Mouse (Mus musculus): ENCODE measurements around the gene Ikbkg. TPM values are rescaled to one million over a fixed set of nuclear protein-coding genes. Genes with fewer than 3 reads are reported as not detected.
A peak's percentile ranks its signal among the peaks of the same experiment; 100 is the strongest.

The Ikbkg gene
- polyA plus RNA-seq, 1 experiment from 2014 or later = 21.6 TPM

GRCm38 (mm10) chrX:74408340-74408739, 15.2 kb downstream of the Ikbkg start:
- ATAC-seq = no peak
- no peaks in the 10 kb centered on the region for H3K27me3 ChIP-seq (replicated peaks)
- 65% methylated on average over 2 of the region's 2 CpGs for WGBS (ENCODE audit: insufficient replicate concordance)

GRCm38 (mm10) chrX:74413377-74413776, 20.3 kb downstream of the Ikbkg start:
- Histone ChIP-seq H3K4me1 (no peaks in the 10 kb centered on the region), H3K9me3 (replicated peaks) (no peaks in the 10 kb centered on the region)
- 0 out of 2 replicates have a peak, but pooled peaks have one; percentile 49 for ATAC-seq

More at GRCm38 (mm10) chrX:74408340-74408739, 15.2 kb downstream of the Ikbkg start:
- no peak overlapping the region for H3K4me3 ChIP-seq
- no peak overlapping the region for H3K4me2 ChIP-seq
- no peak overlapping the region for H3K27ac ChIP-seq
- peaks cover 37% of the 10 kb centered on the region for H3K36me3 ChIP-seq
- no peaks in the 10 kb centered on the region for H3K9me3 ChIP-seq (replicated peaks)
- no peak overlapping the region for H3K9ac ChIP-seq
- H3K4me1 ChIP-seq = no peaks in the 10 kb centered on the region

GRCm38 (mm10) chrX:74424443-74424842, 31.4 kb downstream of the Ikbkg start:
- H3K27me3 ChIP-seq (replicated peaks) = no peaks in the 10 kb centered on the region
- peak overlapping the region; percentile 90 for H3K27ac ChIP-seq
- peak overlapping the region; percentile 70 for H3K4me3 ChIP-seq
- peak overlapping the region; percentile 64 for H3K9ac ChIP-seq
- H3K4me2 ChIP-seq = peak overlapping the region; percentile 76
- peak; percentile 42; the same call in 1 of the 2 replicates for ATAC-seq
- no peaks in the 10 kb centered on the region for H3K9me3 ChIP-seq (replicated peaks)
- H3K36me3 ChIP-seq = peaks cover 3% of the 10 kb centered on the region; the same call in 1 of the 2 replicates
- peaks cover 46% of the 10 kb centered on the region for H3K4me1 ChIP-seq

More at GRCm38 (mm10) chrX:74413377-74413776, 20.3 kb downstream of the Ikbkg start:
- Histone ChIP-seq H3K27me3 (replicated peaks) (no peaks in the 10 kb centered on the region), H3K4me3 (no peak overlapping the region), H3K4me2 (no peak overlapping the region), H3K36me3 (peaks cover 48% of the 10 kb centered on the region), H3K27ac (no peak overlapping the region), H3K9ac (no peak overlapping the region)

GRCm38 (mm10) chrX:74425195-74425594, 32.1 kb downstream of the Ikbkg start:
- H3K36me3 ChIP-seq = peaks cover 3% of the 10 kb centered on the region; the same call in 1 of the 2 replicates
- peak overlapping the region; percentile 70 for H3K4me3 ChIP-seq
- H3K9me3 ChIP-seq (replicated peaks) = no peaks in the 10 kb centered on the region
- H3K27ac ChIP-seq = peak overlapping the region; percentile 90
- peak; percentile 74 for ATAC-seq
- peak overlapping the region; percentile 76 for H3K4me2 ChIP-seq
- peak overlapping the region; percentile 64 for H3K9ac ChIP-seq
- H3K4me1 ChIP-seq = peaks cover 46% of the 10 kb centered on the region
- WGBS (ENCODE audit: insufficient replicate concordance) = 46% methylated on average over 4 of the region's 4 CpGs
- H3K27me3 ChIP-seq (replicated peaks) = no peaks in the 10 kb centered on the region

- Histone ChIP-seq H3K4me1 (peaks cover 49% of the 10 kb centered on the region), H3K27me3 (replicated peaks) (no peaks in the 10 kb centered on the region), H3K9me3 (replicated peaks) (no peaks in the 10 kb centered on the region), H3K36me3 (peaks cover 3% of the 10 kb centered on the region; the same call in 1 of the 2 replicates), H3K9ac (peak overlapping the region; percentile 64), H3K27ac (peak overlapping the region; percentile 90), H3K4me3 (peak overlapping the region; percentile 70), H3K4me2 (peak overlapping the region; percentile 76)
- WGBS (ENCODE audit: insufficient replicate concordance) = 50% methylated on average over 1 of the region's 1 CpGs
- no peak for ATAC-seq
Measured at GRCm38 (mm10) chrX:74426256-74426655, 33.2 kb downstream of the Ikbkg start.

GRCm38 (mm10) chrX:74427116-74427515, 34.0 kb downstream of the Ikbkg start:
- peak overlapping the region; percentile 90 for H3K27ac ChIP-seq
- H3K4me2 ChIP-seq = peak overlapping the region; percentile 76
- 65% methylated on average over 3 of the region's 3 CpGs for WGBS (ENCODE audit: insufficient replicate concordance)
- H3K27me3 ChIP-seq (replicated peaks) = no peaks in the 10 kb centered on the region
- no peaks in the 10 kb centered on the region for H3K9me3 ChIP-seq (replicated peaks)
- ATAC-seq = no peak
- peaks cover 49% of the 10 kb centered on the region for H3K4me1 ChIP-seq
- H3K36me3 ChIP-seq = peaks cover 3% of the 10 kb centered on the region; the same call in 1 of the 2 replicates
- H3K9ac ChIP-seq = peak overlapping the region; percentile 48; the same call in 1 of the 2 replicates
- H3K4me3 ChIP-seq = peak overlapping the region; percentile 70; the same call in 1 of the 2 replicates

- Histone ChIP-seq H3K9ac (peak overlapping the region; percentile 77), H3K9me3 (replicated peaks) (no peaks in the 10 kb centered on the region), H3K4me2 (peak overlapping the region; percentile 76), H3K27ac (peak overlapping the region; percentile 92), H3K36me3 (peaks cover 12% of the 10 kb centered on the region), H3K27me3 (replicated peaks) (no peaks in the 10 kb centered on the region), H3K4me3 (peak overlapping the region; percentile 70), H3K4me1 (peaks cover 49% of the 10 kb centered on the region)
- 0 out of 2 replicates have a peak, but pooled peaks have one; percentile 14 for ATAC-seq
- WGBS (ENCODE audit: insufficient replicate concordance) = 15% methylated on average over 35 of the region's 35 CpGs
Measured at GRCm38 (mm10) chrX:74428146-74428825, 35.2 kb downstream of the Ikbkg start.

- 7% methylated on average over 25 of the region's 25 CpGs for WGBS (ENCODE audit: insufficient replicate concordance)
- Histone ChIP-seq H3K4me3 (peak within 1 kb of the TSS; percentile 70), H3K4me1 (peaks cover 46% of the 10 kb centered on the region), H3K4me2 (peak within 1 kb of the TSS; percentile 76), H3K9ac (peak within 1 kb of the TSS; percentile 77), H3K9me3 (replicated peaks) (no peaks in the 10 kb centered on the region), H3K36me3 (peaks cover 14% of the 10 kb centered on the region), H3K27me3 (replicated peaks) (no peaks in the 10 kb centered on the region), H3K27ac (peak within 1 kb of the TSS; percentile 92)
- peak; percentile 80 for ATAC-seq
Measured at GRCm38 (mm10) chrX:74428826-74429276, 35.8 kb downstream of the Ikbkg start, which contains the start of gene G6pdx. G6pdx (minus strand) TSS chrX:74429194.

GRCm38 (mm10) chrX:74429290-74429821, 36.3 kb downstream of the Ikbkg start:
- WGBS (ENCODE audit: insufficient replicate concordance) = 9% methylated on average over 22 of the region's 22 CpGs
- Histone ChIP-seq H3K9me3 (replicated peaks) (no peaks in the 10 kb centered on the region), H3K4me3 (peak overlapping the region; percentile 70), H3K4me2 (peak overlapping the region; percentile 76), H3K36me3 (peaks cover 19% of the 10 kb centered on the region), H3K4me1 (peaks cover 44% of the 10 kb centered on the region), H3K27me3 (replicated peaks) (no peaks in the 10 kb centered on the region), H3K27ac (peak overlapping the region; percentile 92), H3K9ac (peak overlapping the region; percentile 77)
- peak; percentile 48; the same call in 1 of the 2 replicates for ATAC-seq

GRCm38 (mm10) chrX:74451157-74451912, 58.2 kb downstream of the Ikbkg start:
- Histone ChIP-seq H3K27me3 (replicated peaks) (no peaks in the 10 kb centered on the region), H3K4me2 (no peak overlapping the region), H3K36me3 (peaks cover 30% of the 10 kb centered on the region), H3K9me3 (replicated peaks) (no peaks in the 10 kb centered on the region), H3K27ac (no peak overlapping the region), H3K4me1 (no peaks in the 10 kb centered on the region), H3K9ac (no peak overlapping the region), H3K4me3 (no peak overlapping the region)
- no peak for ATAC-seq
- WGBS (ENCODE audit: insufficient replicate concordance) = 59% methylated on average over 4 of the region's 4 CpGs

- Histone ChIP-seq H3K36me3 (peaks cover 23% of the 10 kb centered on the region), H3K4me2 (no peak overlapping the region), H3K9ac (no peak overlapping the region), H3K27ac (no peak overlapping the region), H3K27me3 (replicated peaks) (no peaks in the 10 kb centered on the region), H3K9me3 (replicated peaks) (no peaks in the 10 kb centered on the region), H3K4me1 (no peaks in the 10 kb centered on the region), H3K4me3 (no peak overlapping the region)
- no peak for ATAC-seq
- WGBS (ENCODE audit: insufficient replicate concordance) = 8% methylated on average over 4 of the region's 4 CpGs
Measured at GRCm38 (mm10) chrX:74452773-74453172, 59.7 kb downstream of the Ikbkg start.

Measured in liver, embryonic 12.5 days (tissue).